Mouse (Mus musculus) brain, adult 2 months (tissue): ENCODE measurements around the gene Kcnj6.

ENCODE experiments used
- DNase-seq: peaks from one replicate; pipeline ENCODE4 v3.0.0; 2011; ENCODE audit warnings: low read depth, low spot score

The Kcnj6 gene

GRCm38 (mm10) chr16:94932702-94933101 is 64.8 kb downstream of the Kcnj6 start:
- peak; percentile 83 for DNase-seq

DNA sequence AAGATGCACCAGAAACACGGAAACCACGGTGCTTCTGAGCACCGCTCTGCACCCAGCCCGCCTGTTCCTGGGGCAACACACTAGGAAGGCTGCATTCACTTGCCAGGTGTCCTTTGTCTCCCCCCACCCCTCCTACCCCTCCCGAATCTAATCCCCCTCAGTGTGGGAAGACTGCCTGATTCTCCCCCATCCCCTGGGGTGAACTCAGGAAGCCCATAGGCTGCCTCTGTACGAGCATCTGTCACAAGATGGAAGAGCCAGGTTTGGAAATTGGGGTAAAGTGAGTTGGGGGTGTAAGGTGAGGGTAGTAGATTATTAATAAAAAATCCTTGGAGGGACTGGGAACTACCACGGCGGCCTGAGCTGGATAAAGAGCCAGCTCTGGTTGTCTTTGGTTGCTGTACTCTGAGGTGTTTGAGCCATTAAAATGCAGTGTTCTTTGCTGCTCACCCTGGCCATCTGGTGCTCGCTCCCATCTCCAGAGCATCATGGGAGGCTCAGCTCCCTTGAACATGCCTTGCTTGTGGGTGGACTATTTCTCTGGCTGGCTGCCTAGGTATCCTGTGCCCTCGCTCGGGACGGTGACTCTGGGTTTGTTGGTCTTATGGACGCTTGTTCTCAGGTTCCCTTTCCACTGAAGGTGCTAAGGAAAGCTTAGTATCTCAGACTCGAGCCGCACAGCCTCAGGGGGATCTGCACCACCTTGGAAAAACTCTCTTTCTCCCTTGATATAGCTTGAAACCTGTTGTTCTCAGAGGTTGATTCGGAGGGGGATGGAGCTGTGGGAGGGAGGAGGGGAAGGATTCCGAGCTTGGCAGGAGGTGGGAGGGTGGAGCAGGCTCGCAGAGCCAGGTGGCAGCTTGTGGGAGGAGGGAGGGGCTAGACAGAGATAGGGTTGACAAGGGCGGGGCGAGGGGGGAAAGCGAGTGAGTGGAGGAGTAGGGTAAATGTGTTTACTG is 65.9 kb downstream of the Kcnj6 start:
- DNase-seq, result peak; percentile 97

GRCm38 (mm10) chr16:94925364-94925763 is 72.1 kb downstream of the Kcnj6 start:
- peak; percentile 54 for DNase-seq

- peak; percentile 49 for DNase-seq
Measured at GRCm38 (mm10) chr16:94919177-94919576, 78.3 kb downstream of the Kcnj6 start.

DNA sequence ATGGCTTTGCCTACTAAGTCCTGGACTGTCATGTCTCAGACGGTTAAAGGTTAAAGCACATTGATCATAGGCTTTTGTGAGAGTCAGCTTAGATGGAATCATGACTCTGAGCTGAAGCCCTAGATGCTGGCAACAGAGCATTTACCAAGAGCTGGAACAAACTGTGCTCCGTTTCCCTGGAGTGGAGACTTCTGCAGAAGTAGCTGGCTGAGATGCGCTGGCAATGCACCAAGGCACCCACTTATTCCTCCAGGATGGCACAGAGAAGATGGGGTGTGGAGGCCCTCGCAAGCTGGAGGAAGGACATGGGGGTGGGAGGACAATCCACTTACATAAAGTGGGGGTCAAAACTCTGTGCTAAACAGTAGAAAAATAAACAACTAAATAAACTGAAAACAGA is 91.5 kb downstream of the Kcnj6 start:
- DNase-seq, result peak; percentile 94

DNA sequence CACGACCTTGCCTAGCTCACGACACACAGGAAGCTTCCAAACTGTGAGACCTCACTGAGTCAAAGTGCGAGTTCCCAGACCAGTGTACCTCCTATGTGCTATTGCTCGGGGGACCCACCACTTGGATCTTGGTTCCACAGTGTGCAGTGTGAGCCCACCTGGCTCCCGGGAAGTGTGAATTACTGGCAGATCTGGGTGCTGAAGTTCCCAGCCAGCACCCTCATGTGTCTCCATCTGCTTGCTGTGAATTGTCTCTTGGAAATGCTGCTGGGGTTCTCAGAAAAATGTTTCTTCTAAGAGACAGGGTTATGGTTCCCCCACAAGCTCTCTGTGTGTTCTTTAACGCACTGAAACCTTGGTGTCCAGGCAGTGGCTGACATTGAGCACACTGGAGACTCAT is 98.7 kb downstream of the Kcnj6 start:
- DNase-seq, result peak; percentile 75

GRCm38 (mm10) chr16:94892162-94892650 is 105.3 kb downstream of the Kcnj6 start:
- DNase-seq, result no peak

DNA sequence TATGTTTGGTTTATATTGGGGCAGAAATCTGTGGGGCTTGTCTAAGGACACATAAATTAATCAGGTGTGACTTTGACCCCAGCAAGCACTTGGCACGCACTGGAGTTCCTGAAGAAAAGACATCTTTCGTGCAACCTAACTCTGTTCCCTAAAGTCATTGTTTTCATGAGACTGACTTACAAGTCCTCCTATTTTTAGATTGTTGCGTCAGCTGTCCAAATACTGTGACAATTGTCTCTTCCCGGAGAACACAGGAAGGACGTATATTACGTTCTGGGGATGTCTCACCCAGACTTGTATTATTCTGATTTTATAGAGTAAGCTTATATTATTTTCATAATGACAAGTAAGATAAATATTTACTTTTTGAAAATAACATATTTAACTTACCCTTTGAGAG is 106.9 kb downstream of the Kcnj6 start:
- peak; percentile 35 for DNase-seq

- peak; percentile 90 for DNase-seq
Measured at GRCm38 (mm10) chr16:94890056-94890455, 107.4 kb downstream of the Kcnj6 start.

GRCm38 (mm10) chr16:94888554-94888953 is 108.9 kb downstream of the Kcnj6 start:
- no peak for DNase-seq

DNA sequence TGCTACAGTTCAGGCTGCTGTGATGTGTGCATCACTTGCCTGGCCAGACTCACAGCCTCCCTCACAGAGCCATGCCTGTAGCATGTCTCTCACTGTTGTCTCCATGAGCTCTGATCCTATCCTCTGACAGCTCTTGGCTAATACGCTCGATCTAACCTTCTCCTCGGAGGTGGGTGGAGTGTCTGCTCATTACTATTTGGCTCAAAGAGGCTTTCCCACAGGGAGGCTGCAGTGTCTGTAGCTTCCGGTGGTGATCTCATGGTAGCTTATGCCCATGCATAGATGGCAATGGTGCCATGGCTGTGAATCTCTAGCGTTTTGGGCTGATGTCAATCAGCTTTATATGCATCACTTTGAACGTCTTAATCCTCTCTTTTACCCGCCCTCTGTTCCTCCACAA is 111.1 kb downstream of the Kcnj6 start:
- DNase-seq, result peak; percentile 58

- DNase-seq, result peak; percentile 89
Measured at GRCm38 (mm10) chr16:94885062-94885461, 112.4 kb downstream of the Kcnj6 start.

GRCm38 (mm10) chr16:94883909-94884308 is 113.6 kb downstream of the Kcnj6 start:
- DNase-seq, result peak; percentile 84

- peak; percentile 79 for DNase-seq
Measured at GRCm38 (mm10) chr16:94883196-94883595, 114.3 kb downstream of the Kcnj6 start.

DNA sequence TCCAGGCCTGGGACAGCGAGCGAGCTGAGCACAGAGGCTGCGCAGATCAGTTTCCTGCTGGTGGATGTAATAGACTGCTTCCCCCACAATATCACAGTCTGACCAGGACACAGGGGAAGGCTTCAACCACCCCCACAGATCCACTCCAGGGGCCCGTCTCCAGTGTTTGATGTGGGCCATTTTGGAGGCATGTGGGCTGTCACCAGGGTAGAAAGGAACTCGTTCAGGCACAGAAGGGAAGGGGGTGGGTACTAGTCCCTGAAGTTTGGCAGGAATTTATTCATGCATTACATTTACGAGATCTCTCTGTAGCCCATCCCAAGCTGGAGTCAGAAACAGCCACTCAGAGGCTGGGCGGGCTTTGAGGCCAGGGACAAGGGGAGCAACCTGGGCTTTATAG is 115.4 kb downstream of the Kcnj6 start:
- peak; percentile 81 for DNase-seq

DNA sequence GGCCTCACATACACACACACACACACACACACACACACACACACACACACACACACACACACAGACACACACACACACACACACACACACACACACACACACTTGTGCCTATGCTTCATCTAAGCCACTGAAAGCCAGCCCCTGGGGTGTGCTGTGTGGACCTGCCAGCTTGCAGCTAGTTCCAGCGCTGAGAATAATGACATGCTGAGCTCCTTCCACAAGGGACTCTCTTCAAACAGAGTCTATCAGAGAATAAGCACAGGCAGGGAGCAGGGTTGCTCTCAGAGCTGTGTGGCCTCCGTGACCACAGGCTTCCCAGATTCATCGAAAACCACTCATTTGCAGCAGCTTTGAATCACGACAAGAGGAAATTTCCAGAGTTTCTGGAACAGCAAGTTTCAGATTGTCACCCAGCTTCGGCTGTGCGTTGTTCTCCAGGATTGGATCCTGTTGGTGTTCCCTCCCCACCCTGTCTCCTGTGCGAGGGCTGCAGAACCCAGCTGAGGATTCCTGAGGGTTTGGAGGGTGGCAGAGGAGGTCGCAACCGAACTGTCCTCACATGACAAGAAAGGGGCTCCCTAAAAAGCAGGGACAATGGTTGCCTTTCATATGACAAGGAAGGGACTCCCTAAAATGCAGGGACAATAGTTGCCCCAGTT is 124.8 kb downstream of the Kcnj6 start:
- DNase-seq, result peak; percentile 71

- DNase-seq, result peak; percentile 58
Measured at GRCm38 (mm10) chr16:94868354-94868753, 129.1 kb downstream of the Kcnj6 start.

- peak; percentile 46 for DNase-seq
Measured at GRCm38 (mm10) chr16:94866300-94866956, 131.1 kb downstream of the Kcnj6 start.

DNA sequence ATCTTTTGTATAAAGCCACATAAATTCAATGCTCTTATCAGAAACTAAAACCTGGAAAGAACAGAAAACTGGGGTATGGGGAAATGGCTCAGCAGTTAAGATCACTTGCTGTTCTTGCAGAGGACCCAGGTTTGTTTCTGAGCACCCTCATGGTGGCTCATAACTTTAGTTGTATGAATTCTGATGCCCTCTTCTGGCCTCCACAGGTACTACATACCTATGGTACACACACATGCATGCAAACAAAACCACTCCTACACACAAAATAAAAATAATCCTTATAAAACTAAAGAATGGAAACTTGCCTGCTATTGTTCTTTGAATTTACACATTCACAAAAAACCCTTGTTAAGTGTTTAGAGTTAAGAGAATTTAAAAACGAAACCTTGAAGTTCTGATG is 131.7 kb downstream of the Kcnj6 start:
- DNase-seq, result no peak

DNA sequence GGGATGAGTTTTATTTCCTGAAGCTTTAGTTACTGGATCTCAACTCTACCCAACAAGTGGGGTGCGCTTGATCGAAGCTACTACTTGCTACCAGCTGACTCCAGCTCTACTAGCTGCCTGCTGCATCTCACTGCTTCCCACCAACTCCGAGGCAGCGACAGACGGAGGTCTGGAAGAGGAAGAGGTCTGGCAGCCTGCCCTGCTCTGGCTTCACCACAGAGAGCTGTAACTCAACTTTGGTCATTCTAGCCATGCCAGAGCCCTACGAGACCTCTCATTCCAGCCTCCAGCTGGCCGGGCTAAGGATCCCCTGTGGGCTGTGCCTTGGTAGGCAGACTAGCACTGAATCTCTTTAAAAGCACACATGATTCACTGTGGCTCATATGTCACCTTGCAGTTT is 132.4 kb downstream of the Kcnj6 start:
- DNase-seq, result peak; percentile 79

- no peak for DNase-seq
Measured at GRCm38 (mm10) chr16:94863475-94863874, 134.0 kb downstream of the Kcnj6 start.

- DNase-seq, result no peak
Measured at GRCm38 (mm10) chr16:94855990-94856389, 141.5 kb downstream of the Kcnj6 start.
